Mouse (Mus musculus): Measurements from ENCODE around the gene Vmn1r204.
"Not testable (repeated sequence)": the region's sequence is repeated elsewhere in the genome, so short reads cannot be mapped to it uniquely, and the experiment has no call there.

The Vmn1r204 gene

GRCm38 (mm10) chr13:22552898-22553297, at the start of gene Vmn1r204:
Vmn1r204 (plus strand) TSS chr13:22553198.
- DNase-seq = not testable (repeated sequence)

- DNase-seq = no peak
These were observed 47.7 kb upstream of the Vmn1r204 start, which contains the start of gene Vmn1r202 for GRCm38 (mm10) chr13:22505281-22505680. Vmn1r202 (minus strand) TSS chr13:22505381.

- DNase-seq = no peak
These were observed 35.2 kb upstream of the Vmn1r204 start, which contains the start of gene Vmn1r203 for GRCm38 (mm10) chr13:22517814-22518213. Vmn1r203 (plus strand) TSS chr13:22518114.

GRCm38 (mm10) chr13:22574911-22575310, 21.9 kb downstream of the Vmn1r204 start:
- DNase-seq = not testable (repeated sequence)

DNA sequence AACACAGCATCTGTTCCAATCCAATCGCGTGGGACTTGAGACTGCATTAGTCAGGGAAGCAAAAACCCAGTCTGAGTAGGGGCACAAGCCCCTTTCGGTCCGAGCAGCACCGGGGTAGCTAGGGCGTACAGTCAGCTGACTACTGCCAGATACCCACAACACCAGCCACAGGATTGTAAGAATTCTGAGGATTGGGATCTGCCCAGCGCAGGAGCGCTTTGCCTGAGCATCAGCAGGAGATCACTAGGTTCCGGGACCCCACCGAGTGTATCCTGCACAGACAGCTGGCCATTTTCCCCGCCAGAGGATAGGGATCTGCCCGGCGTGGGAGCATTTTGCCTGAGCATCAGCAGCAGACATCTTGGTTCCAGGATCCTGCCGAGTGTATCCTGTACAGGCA, 30.3 kb downstream of the Vmn1r204 start:
- not testable (repeated sequence) for DNase-seq

DNA sequence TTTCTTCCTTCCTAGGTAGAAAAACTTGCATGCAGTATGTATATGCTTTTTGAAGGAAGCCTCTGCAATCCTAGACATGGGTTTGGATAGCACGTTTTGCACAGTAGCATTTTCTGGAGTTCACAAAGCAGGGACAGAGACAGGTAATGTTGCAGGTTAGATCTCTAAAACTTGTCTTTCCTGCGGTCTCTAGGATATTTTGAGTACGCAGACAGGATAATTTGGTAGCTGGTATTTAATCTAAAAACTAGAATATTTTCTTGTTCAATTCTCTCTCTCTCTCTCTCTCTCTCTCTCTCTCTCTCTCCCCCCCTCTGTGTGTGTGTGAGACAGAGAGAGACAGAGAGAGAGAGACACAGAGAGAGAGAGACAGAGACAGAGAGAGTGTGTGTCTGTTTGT, 39.9 kb downstream of the Vmn1r204 start, which contains the start of gene Vmn1r205:
TSS of gene Vmn1r205 (minus strand) at position 101 of the 400 bp plus-strand sequence.
- DNase-seq = no peak

Data from thymus, adult 18-20 months (tissue).